Mouse (Mus musculus) stomach, postnatal 0 days (tissue): Measurements from ENCODE around the gene Clp1.

ENCODE experiments used
- CTCF ChIP-seq: IDR thresholded peaks from 2 replicates; pipeline ENCODE4 v1.5.1; 2016; ENCODE audit warnings: antibody characterized with exemption, low read depth, mild to moderate bottlenecking, moderate library complexity
- EP300 ChIP-seq: optimal IDR thresholded peaks from 2 replicates; pipeline ENCODE3; 2016; ENCODE audit warnings: antibody characterized with exemption

- TF ChIP-seq CTCF, result no peak
- TF ChIP-seq EP300, result no peak
Observed at GRCm38 (mm10) chr2:84726716-84727115, 434 bp downstream of the Clp1 start.
